Mouse (Mus musculus): ENCODE results near the gene Ugt1a8.

DNA sequence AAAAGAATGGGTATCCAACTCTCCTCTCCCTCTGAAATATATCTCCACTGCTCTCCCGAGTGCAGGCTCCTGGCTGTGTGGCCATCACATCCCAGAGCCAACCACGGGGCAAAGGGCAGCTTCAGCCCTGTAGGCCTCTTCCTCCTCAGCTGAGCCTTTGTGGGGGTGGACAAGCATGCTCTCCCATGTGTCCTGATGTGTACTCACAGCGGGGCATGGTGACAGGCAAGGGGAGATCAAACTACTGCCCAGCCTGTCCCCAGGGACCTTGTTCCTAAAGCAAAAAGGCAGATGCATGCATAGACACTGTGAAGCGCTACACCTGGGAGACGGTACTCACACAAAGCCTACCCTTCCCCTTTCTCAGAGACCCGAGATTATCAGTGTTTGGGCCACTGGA, 172.5 kb downstream of the Ugt1a8 start:
- TF ChIP-seq POLR2A (IDR thresholded peaks at IDR 0.05; ENCODE audit: insufficient read depth, low read depth, low read length) = no peak
- no peak for TF ChIP-seq CTCF (IDR thresholded peaks at IDR 0.05; ENCODE audit: insufficient read depth, low read depth, low read length)

Data from olfactory bulb, adult 2 months (tissue).